Mouse (Mus musculus) liver, embryonic 14.5 days (tissue): ENCODE data around the gene Mgrn1. TPM values are rescaled to one million over a fixed set of nuclear protein-coding genes. Genes with fewer than 3 reads are reported as not detected.

Source experiments
- ATAC-seq: fragments of 200-750 bp; cut with Nextera tagmentation; 2 replicates; pipeline ENCODE4 v1.8.0; 2017; ENCODE audit warnings: moderate number of reproducible peaks, mild to moderate bottlenecking, moderate library complexity; ENCODE audit not compliant: insufficient read depth
- DNase-seq, 3 experiments: peaks; one replicate each; pipeline ENCODE4 v3.0.0-alpha.2; 2012 to 2013; ENCODE audit warnings: low read depth in 3 of 3, low spot score in 3 of 3
- H3K27ac ChIP-seq: fragments of 300-500 bp; sonication (generic); 2 replicates; pipeline ENCODE4 v1.5.1; 2014; ENCODE audit warnings: moderate library complexity, mild to moderate bottlenecking, control low read depth, inconsistent platforms
- H3K27me3 ChIP-seq: fragments of 300-500 bp; sonication (generic); 2 replicates; pipeline ENCODE4 v1.6.1; 2014; ENCODE audit warnings: mild to moderate bottlenecking, low read length, moderate library complexity; ENCODE audit not compliant: control insufficient read depth, insufficient read depth
- H3K36me3 ChIP-seq: fragments of 300-500 bp; sonication (generic); replicated peaks from 2 replicates; pipeline ENCODE4 v1.6.1; 2014; ENCODE audit warnings: low read depth; ENCODE audit not compliant: control insufficient read depth, insufficient read depth
- H3K4me1 ChIP-seq, 2 experiments: fragments of 200-500 bp in 1 of 2; fragments of 300-500 bp in 1 of 2; sonication (generic) in 1 of 2; replicated peaks; 2 replicates each; pipeline ENCODE4 v1.6.1; 2012 to 2014; ENCODE audit warnings: antibody characterized with exemption in 1 of 2, inconsistent platforms in 1 of 2, low read length in 1 of 2; ENCODE audit not compliant: control insufficient read depth in 2 of 2, insufficient read depth in 2 of 2
- H3K4me2 ChIP-seq: fragments of 300-500 bp; sonication (generic); 2 replicates; pipeline ENCODE4 v1.6.1; 2014; ENCODE audit warnings: low read depth, mild to moderate bottlenecking, control low read depth, moderate library complexity
- H3K4me3 ChIP-seq, 2 experiments: fragments of 200-500 bp in 1 of 2; fragments of 300-500 bp in 1 of 2; sonication (generic) in 1 of 2; 2 replicates each; pipeline ENCODE4 v1.5.1; 2012 to 2014; ENCODE audit warnings: low read depth in 2 of 2, low read length in 2 of 2, mild to moderate bottlenecking in 2 of 2, control low read depth in 1 of 2, inconsistent platforms in 1 of 2, moderate library complexity in 1 of 2; ENCODE audit not compliant: insufficient read depth in 1 of 2
- H3K9ac ChIP-seq: fragments of 300-500 bp; sonication (generic); replicated peaks from 2 replicates; pipeline ENCODE4 v1.6.1; 2014; ENCODE audit warnings: mild to moderate bottlenecking, control low read depth, moderate library complexity
- H3K9me3 ChIP-seq: fragments of 300-500 bp; sonication (generic); 2 replicates; pipeline ENCODE4 v1.6.1; 2016; ENCODE audit warnings: low read length, mixed read lengths; ENCODE audit not compliant: control insufficient read depth
- CTCF ChIP-seq: IDR thresholded peaks from 2 replicates; pipeline ENCODE4 v1.5.1; 2016; ENCODE audit warnings: antibody characterized with exemption, low read depth, control low read depth
- EP300 ChIP-seq: IDR thresholded peaks from 2 replicates; pipeline ENCODE4 v1.6.1; 2016; ENCODE audit warnings: antibody characterized with exemption, low read depth
- WGBS: fragments of 180-500 bp; shearing (Covaris S2); extraction: QIAGEN DNeasy Blood & Tissue Kit; methylation state at CpG from one replicate; pipeline ENCODE4 v1.1.7; 2014; ENCODE audit not compliant: insufficient replicate concordance; 5-methylcytosine and 5-hydroxymethylcytosine counted together
- polyA plus RNA-seq, 2 experiments: library from polyadenylated mRNA; depleted of rRNA in 1 of 2; stranded (reverse) in 1 of 2; unstranded in 1 of 2; fragments of >200 nt; fragmentation: Nextera tagmentation in 1 of 2; extraction: Ambion mirVana in 1 of 2; gene quantifications; 2 replicates each; pipeline versions ENCODE4 v1.2.1 to v1.2.3; 2012 to 2014

Gene Mgrn1
- polyA plus RNA-seq, 2 experiments, result 15.7 to 17.6 TPM

- Histone ChIP-seq H3K4me2 (no peak overlapping the region), H3K36me3 (no peaks in the 10 kb centered on the region; the same call in 1 of the 2 replicates), H3K9ac (no peak overlapping the region), H3K4me1 (peaks cover 0 to 4% of the 10 kb centered on the region in 2 experiments; a peak in 1 of 4 replicates), H3K27me3 (no peaks in the 10 kb centered on the region), H3K9me3 (no peaks in the 10 kb centered on the region), H3K4me3 (no peak overlapping the region), H3K27ac (no peak overlapping the region)
- 80% methylated on average over 3 of the region's 3 CpGs for WGBS
- ATAC-seq (no peak), DNase-seq (no peak)
- TF ChIP-seq CTCF (no peak), EP300 (no peak)
These were observed 70.6 kb downstream of the Mgrn1 start for GRCm38 (mm10) chr16:4956609-4957008.

GRCm38 (mm10) chr16:4957446-4957845 is 71.4 kb downstream of the Mgrn1 start:
- no peak overlapping the region for H3K4me3 ChIP-seq
- 82% methylated on average over 3 of the region's 3 CpGs for WGBS
- no peak overlapping the region for H3K9ac ChIP-seq
- no peak for DNase-seq
- no peaks in the 10 kb centered on the region for H3K27me3 ChIP-seq
- no peak overlapping the region for H3K4me2 ChIP-seq
- no peaks in the 10 kb centered on the region; the same call in 1 of the 2 replicates for H3K36me3 ChIP-seq
- TF ChIP-seq CTCF (no peak), EP300 (no peak)
- peaks cover 0 to 4% of the 10 kb centered on the region in 2 experiments; a peak in 2 of 4 replicates for H3K4me1 ChIP-seq
- H3K9me3 ChIP-seq, result no peaks in the 10 kb centered on the region
- no peak overlapping the region for H3K27ac ChIP-seq
- no peak for ATAC-seq

GRCm38 (mm10) chr16:4960260-4960659 is 74.2 kb downstream of the Mgrn1 start:
- DNase-seq, result no peak
- Histone ChIP-seq H3K4me3 (no peak overlapping the region), H3K27me3 (no peaks in the 10 kb centered on the region), H3K9ac (no peak overlapping the region), H3K36me3 (no peaks in the 10 kb centered on the region; the same call in 1 of the 2 replicates), H3K27ac (no peak overlapping the region), H3K9me3 (no peaks in the 10 kb centered on the region), H3K4me2 (no peak overlapping the region), H3K4me1 (peaks cover 0 to 8% of the 10 kb centered on the region in 2 experiments)
- WGBS, result 71% methylated on average over 8 of the region's 8 CpGs
- ATAC-seq, result no peak
- no peak for TF ChIP-seq EP300
- no peak for TF ChIP-seq CTCF

- ATAC-seq (no peak), DNase-seq (no peak)
- H3K27me3 ChIP-seq, result no peaks in the 10 kb centered on the region
- H3K4me1 ChIP-seq, result peaks cover 0 to 11% of the 10 kb centered on the region in 2 experiments
- peak overlapping the region; percentile 72 to 81 for H3K4me3 ChIP-seq
- WGBS, result 30% methylated on average over 9 of the region's 9 CpGs
- no peaks in the 10 kb centered on the region for H3K36me3 ChIP-seq
- no peaks in the 10 kb centered on the region for H3K9me3 ChIP-seq
- H3K4me2 ChIP-seq, result peak overlapping the region; percentile 85
- H3K27ac ChIP-seq, result no peak overlapping the region
- TF ChIP-seq CTCF, result no peak
- TF ChIP-seq EP300, result no peak
- H3K9ac ChIP-seq, result peak overlapping the region; percentile 71
These were observed 77.3 kb downstream of the Mgrn1 start for GRCm38 (mm10) chr16:4963346-4963745.

- Histone ChIP-seq H3K9ac (peak within 1 kb of the TSS; percentile 71), H3K27me3 (no peaks in the 10 kb centered on the region), H3K9me3 (no peaks in the 10 kb centered on the region), H3K4me3 (peak within 1 kb of the TSS; percentile 72 to 81), H3K36me3 (no peaks in the 10 kb centered on the region), H3K27ac (peak within 1 kb of the TSS; percentile 51), H3K4me2 (peak within 1 kb of the TSS; percentile 85), H3K4me1 (peaks cover 0 to 11% of the 10 kb centered on the region in 2 experiments)
- DNase-seq (peak; percentile 85 to 87 (median 87)), ATAC-seq (peak; percentile 98)
- TF ChIP-seq CTCF, result no peak
- no peak for TF ChIP-seq EP300
- WGBS, result under 1% methylated on average over 76 of the region's 76 CpGs
These were observed 78.0 kb downstream of the Mgrn1 start, which contains the start of gene Anks3 for GRCm38 (mm10) chr16:4963797-4964709. Anks3 (minus strand) TSS chr16:4964205.
